Mouse (Mus musculus): ENCODE measurements around the gene A230072I06Rik.

The A230072I06Rik gene

DNA sequence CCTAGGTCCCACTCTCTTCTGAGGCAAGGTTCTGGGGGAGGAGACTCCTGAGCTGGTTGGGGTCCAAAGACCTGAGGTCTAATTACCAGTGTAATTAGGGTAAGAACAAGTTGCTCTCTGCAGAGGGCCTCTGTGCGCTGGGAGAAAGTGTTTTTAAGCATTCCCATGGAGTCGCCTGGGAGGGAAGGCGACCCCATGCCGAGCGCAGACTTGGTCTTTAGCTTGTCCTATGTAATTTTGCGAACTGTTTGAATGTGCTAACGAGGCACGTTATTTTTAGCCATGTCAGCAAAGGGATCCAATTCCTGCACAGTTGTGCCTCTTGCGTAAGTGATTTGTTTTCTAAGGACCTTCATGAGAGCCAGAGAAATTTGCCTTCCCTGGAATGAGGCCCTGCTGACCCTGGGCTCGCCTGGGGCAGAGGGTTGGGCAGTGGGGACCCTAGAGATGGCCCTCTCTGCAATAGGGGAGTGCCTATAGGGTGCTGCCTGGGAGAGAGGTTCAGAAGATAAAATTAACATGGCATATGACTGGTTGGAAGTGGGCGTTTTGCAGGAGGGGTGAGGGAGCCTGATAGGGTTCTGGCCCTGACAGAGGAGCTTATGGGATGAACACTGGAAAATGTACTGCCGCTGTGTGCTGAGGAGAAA, at the start of gene A230072I06Rik:
Gene A230072I06Rik, plus strand, starts transcription at position 157 of the 650 bp plus-strand sequence.
- DNase-seq, result no peak

DNA sequence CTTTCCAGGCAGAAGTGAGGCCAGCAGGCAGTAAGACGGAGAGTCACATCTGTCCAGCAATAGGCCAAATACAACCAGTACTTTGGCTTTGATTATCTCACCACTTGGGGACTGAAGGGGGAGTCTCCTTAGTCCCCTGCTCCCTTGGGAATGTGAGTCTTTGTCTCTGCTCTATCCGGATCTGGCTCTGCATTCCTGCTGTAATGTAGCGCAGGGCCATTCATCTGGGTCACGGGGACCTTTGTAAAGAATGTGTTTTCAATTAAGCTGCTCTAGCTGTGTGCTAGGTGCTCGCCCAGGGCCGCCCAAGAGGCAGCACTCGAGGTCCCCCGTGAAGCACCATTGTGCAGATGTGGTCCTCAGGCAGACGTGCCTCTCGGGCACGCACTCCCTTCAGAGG, 44.6 kb upstream of the A230072I06Rik start:
- DNase-seq, result no peak

DNA sequence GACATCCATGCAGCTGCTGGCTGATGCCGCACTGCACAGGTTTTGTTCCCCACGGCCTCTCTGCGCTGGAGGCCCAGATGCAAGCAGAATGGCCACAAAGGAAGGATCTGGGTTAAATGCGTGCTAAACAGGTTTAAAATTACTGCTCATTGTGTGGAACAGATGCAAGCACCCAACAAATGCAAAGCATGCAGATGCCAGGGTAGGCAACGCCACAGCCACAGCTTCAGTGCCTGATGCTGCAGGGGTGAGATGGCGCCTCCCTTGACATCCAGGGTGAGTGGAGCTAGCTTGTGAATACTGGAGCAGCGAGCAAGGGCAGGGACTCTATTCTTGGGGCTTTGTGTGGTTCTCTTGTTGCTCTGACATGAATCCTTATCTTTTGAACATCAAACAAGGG, 39.8 kb upstream of the A230072I06Rik start:
- no peak for DNase-seq

DNA sequence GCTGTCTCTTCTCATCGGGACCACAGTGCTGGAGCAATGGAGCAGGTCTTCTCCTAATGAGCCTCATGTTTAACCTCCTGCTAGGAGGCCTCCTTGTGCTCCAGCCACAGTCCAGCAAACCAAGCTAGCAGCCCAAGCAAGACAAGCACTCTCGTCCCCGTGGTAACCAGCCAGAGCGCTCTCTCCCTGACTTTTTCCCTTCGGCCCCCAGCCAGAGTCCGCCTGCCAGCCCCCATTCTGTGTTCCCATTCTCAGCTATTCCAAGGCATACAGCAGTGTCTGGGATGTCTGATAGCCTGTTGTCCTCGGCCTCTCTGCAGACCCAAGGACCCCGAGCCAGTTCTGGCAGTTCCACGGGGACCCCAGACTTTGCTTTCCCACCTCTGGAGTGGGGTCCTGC, 38.5 kb upstream of the A230072I06Rik start:
- DNase-seq, result no peak

DNA sequence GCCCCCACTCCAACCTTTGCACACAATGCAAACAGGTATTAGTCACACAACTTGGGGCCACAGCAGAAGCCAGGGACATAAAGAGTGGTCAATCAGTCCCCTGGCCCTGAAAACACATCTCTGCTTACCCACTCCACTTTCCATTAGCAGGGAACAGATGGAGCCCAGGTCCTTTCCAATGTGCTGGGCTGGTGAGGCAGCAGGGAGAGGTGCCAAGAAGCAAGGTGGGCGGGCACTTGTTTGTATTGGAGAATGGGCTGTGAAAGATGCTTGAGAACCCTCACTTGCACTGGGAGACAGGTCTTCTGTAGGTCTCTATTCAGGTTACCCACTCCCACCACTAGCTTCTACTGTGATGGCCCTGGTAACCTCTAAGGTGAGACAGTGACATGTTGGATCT, 34.9 kb upstream of the A230072I06Rik start:
- DNase-seq, result no peak

DNA sequence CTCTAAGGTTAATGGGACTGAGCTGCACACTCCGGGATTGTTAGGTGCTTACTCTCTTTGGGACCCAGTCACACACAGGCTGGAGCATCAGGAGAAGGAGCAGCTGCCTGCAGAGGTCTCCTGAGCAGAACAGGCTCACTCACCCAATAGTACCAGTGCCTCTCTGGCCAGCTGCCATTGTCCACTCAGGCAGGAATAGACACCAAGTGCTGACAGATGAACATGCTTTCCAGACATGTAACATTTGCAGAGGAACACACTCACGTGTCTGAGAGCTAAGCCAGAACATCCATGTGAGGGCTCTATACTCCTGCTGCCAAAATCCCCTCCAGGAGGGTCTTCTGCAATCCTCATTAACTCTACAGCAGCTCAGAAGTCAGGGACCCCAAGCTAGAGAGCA, 18.7 kb upstream of the A230072I06Rik start:
- DNase-seq, result no peak

DNA sequence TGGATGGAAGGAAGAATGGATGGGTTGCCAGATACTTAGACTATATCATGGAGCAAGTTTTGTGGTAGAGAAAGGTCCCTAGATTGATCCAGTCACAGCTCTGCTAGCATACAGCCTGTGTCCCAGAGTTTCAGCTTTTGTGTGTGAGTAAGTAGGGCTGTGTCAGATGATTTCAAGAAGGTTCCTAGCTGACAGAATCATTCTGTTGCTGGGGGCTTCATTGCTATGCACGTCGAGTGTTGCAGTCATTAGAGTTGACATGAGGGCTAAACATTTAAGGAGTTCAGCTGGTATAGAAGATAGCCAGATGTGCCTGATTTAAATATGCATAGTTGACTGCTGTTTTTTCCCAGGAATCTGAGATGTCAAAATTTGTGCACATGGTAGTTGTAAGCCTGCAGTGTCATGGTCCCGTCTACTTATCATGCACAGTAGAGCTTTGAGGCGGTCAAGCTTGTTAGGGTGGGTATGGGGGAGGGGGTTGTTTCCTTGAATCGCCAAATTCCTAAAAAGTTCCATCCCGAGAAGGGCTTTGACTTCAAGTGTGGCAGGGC, 18.1 kb upstream of the A230072I06Rik start:
- DNase-seq, result no peak

DNA sequence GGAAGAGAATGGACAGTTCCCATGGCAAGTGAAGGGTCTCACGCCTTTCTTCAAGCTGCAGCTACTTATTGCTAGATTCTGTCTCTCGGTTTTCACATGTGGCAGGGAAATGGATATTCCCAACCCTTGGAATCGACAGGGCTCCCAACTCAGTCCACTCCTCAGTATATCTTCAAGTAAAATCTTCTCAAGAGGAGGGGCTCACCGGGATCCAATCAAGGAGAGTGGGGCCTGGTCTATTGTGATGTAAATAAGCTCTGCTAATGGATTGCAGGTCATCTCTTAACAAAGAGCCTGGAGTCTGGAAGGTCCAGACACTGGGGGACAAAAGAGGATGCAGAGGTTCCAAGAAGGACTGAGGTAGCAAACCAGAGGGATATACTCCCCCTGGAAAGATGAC, 17.1 kb upstream of the A230072I06Rik start:
- DNase-seq, result no peak

DNA sequence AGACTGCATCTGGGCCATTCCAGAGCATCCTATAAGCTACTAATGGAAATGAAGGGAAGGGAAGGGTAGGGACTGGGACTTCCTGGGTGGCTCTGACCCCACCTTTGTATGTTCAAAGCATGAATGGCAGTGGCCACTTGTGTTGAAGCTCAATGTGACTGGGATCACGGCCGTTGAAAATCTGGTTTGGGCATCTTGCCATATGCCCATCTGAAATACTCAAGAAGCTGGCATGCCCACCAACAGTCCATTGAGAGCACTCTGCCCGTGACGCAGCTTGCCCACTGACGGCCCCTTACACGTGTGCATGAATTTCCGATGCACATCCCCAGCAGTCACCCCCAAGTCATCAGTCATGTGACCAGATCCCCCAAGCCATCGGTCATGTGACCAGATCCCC, 13.6 kb upstream of the A230072I06Rik start:
- DNase-seq, result no peak

DNA sequence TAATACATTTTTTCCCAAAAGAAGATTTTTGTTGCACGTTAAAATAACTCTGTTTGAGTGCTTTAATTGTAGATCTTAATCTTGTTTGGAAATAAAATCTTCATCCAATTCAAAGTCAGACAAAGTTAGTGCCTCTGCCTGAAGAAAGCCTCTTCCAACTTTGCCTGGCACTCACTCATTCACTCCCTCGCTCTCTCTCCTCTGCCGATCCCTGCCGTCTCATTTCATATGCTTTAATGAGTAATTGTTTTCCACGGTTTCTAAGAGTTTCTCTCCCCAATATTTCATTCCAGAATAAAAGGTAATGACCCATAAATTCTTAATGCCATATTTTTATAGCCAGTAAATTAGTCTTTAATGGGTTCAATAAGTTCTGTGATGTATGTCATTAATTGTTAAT, 10.8 kb upstream of the A230072I06Rik start:
- DNase-seq, result no peak

DNA sequence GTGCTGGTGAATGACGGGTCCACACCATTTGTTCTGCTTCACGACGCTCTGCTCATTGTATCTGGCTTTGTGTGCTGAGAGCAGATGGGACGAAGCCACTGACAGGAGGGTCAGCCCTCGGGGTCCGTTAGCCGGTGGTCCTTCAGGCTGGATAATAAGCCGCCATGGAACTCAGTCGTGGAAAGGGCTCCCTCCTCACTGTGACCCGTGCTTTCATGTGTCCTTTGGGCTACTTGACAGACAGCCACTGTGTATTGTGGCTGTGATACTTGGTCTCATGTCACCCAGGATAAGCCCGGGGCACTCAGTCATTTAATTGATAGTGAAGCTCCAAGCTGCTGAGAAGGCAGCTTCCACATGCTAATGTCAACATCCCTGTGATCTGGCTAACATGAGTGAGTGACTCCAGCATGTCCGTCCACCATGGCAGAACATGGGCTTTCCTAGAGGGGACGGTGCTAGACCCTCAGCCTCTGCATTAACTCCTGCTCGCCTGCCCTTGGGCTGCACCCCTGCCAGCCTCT, 10.3 kb upstream of the A230072I06Rik start:
- no peak for DNase-seq

DNA sequence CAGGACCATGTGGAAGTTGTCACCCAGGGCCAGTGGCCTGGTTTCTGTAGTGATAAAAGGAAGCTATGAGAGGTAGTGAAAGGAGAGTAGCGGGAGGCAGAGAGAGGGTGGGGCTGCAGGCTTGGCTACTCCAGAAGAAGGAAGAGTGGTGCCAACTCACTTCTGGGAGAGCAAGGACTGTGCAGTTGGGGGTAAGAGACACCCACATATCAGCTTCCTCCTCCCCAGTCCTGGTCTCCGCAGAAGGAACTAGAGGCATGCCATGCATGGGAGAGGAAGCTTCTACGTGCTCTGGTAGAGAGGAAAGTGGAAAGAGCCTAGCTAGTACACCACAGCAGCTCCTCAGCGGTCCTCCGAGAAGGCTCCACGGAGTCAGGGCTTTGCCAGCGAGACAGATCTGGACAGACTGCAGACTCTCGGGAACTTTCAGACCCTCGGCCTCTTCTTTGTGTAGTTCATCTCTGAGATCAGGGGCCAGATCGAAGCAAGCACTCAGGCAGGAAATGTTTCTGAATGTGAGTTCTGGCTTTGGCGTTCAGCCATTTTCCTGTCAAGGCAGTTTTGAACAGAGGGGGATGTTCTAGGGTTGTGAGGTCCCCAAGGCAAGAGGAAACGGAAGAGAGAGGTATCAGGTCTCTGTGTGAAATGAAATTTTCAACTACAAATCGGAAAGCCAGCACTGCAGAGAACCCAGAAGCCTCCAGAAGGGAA, 1.0 kb downstream of the A230072I06Rik start:
- DNase-seq, result no peak

DNA sequence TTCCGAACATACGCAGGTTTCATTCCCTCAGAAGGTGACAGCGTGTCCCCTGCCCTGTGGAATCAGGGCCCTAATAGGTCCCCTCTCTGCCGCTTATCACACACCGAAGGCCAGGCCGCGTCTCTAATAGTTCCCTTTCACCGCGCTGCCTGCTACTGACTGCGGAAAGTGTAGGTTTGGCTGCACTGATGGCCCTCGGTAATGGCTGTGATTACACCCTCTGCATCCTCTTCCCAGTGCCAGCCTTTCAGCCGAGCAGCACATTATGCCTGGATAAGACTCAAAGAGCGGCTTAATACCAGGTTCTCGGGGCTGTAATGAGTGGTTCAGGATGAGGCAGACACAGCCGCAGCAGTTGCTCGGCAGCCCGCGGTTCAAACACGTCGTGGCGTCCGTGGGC, 3.5 kb downstream of the A230072I06Rik start:
- no peak for DNase-seq

DNA sequence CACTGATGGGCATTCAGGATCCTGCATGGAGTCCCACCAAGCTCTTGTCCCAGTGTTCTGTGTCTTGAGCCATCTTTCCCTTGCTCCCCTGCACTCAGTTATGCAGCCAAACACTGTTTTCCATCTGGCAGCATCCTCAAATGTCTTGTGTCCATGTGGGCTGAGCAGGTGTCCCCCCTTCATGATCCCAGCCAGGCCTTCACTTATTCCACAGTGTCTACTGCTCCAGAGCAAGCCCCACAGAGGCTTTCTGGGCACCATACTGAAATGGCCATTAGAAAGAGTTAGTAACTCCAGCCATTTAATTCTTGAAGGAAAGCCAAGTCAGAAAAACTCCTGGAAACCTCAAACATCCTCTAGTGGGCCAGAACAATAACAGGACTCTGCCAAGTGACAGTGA, 11.9 kb downstream of the A230072I06Rik start:
- no peak for DNase-seq

DNA sequence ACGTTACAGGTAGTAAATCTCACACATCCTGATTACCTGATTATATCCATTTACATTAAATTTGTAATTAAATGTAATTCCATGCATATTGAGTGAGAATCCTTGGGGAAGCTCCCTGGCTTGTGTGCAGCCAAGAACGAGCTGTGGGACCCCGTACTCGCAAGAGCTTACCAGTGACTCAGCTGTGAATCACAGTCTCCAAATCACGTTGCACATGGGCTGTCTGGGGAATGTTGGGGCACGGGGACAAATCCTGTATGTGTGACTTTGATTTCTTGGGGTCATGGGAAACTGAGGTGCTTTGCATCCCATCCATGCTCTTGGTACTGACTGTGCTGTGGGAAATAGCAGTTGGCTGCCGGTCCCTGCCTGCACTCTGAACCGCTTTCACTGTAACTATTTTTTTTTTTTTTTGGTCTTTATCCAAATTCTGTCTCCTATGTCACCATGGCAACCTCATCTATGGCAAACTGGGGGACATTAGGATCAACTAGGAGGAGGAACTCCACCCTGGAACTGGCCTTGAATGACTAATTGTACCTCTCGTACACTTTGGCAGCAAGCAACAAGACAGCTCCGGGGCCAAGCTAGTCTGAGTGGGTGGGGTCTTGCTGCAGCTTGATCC, 19.8 kb downstream of the A230072I06Rik start:
- DNase-seq, result no peak

DNA sequence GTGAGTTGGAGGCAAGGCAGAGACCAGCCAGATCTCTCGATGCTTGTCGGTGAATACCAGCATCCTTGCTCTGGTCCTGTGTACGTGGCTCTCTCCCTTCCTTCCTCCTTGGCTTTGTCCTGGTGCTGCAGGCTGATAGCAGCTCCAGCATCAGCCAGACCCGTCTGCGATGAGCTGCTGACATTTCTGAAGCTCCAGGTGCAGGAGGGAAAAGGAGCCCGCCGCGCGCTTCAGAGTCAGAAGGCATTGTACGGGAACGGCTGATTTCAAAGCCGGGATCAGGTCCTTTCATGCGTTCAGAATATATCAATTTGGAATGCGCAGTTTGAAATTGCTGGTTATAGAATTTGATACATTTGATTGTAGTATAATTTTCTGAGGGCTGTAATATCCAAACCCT, 23.4 kb downstream of the A230072I06Rik start:
- no peak for DNase-seq

DNA sequence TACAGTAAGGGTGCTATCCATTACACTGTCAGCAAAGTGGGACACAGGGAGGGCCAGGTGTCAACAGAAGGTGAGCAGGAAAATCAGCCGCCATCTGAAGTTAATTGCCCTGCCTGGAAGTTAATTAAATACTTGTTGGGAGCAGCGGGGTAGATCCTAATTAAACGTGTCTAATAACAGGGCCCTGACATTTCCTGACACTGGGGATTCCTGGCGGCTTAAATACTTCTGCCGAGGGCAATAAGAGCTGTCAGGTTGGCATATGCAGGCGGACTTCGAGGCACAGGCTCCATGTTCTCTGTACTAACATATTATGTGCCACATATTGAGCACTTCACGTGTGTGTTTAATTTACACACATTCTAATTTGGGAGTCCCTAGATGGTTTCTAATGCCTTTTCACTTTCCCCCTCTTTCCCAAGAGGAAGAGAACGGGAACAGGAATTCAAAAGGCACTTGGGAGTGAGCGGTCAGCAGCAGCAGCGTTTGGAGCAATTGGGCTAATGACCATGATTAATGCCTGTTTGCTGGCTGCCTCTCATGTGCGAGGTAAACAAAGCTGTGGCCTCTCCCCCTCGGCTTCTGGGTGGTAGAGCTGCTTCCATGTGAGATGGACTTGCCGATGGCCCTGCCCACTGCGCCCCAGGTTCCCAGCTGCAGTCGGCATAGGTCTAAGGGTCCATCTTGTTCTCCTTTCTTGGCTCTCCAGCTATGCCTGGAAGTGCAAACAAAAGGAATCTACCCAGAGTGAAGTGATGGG, 34.5 kb downstream of the A230072I06Rik start:
- no peak for DNase-seq

DNA sequence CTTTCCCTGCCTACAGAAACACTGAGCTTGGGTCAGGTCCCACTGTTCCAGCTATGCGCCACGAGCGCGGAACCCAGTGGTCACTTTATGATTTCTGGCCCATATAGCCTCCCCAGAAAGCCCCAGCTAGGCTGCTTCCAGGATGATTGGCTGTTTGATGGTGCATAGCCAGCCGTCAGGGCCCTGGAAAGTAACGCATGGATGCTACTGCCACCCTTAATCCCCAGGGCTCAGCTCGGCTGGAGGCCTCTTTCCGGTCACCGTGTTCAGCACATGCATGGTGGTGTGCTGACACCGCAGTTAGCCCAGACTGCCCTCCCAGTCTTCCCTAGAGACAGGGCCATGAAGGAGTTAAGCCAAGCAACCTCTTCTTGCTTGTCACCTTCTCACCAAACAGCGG, 35.6 kb downstream of the A230072I06Rik start:
- DNase-seq, result no peak

DNA sequence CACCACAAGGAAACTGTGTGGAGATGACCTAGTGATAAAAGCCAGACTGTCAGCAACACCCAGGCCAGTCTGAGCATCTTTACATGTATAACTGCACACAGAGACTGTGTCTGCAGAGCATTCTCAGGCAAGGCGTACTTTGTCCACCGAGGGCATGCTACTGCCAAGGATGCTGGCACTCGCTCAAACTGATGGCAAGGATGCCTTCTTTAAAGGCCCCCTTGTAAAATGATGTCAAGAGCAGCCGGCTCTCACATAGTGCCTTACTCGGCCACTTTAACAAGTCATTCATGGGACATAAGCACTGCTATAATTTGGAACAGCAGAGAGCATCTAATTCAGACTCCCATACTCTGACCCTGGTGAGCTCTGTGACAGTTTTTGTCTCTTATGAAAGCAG, 36.6 kb downstream of the A230072I06Rik start:
- DNase-seq, result no peak

DNA sequence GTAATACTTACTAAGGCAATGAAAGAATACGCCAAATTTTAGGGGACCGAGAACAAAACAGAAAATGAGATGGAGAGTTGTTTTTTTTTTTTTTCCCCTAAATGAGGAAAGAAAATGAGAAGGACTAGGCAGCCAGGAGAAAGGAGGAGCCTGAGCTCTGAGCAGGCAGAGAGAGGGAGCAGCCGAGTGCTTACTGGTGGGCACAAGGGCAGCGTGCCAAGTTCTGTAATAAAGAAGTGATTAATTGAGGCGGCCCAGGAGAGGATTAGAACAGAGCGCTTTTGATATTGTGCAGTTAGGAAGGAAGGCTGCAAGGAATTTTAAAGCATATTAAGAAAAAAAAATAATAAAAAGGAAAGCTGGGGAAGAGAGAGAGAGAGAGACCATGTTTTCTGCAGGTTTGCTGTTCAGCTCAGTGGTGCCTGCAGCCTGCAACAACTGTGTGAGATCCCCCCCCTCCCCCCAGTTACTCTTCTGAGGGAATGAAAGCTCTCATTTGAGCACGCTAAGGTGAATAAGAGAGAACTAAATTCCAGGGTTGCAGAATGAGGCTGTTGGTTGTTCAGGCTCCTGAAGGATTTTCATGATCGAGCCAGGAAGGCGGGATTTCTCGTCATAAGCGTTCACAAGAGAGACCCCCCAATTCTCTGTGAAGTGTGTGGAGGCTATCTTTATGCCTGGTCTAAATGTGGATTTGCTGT, 41.3 kb downstream of the A230072I06Rik start:
- no peak for DNase-seq

DNA sequence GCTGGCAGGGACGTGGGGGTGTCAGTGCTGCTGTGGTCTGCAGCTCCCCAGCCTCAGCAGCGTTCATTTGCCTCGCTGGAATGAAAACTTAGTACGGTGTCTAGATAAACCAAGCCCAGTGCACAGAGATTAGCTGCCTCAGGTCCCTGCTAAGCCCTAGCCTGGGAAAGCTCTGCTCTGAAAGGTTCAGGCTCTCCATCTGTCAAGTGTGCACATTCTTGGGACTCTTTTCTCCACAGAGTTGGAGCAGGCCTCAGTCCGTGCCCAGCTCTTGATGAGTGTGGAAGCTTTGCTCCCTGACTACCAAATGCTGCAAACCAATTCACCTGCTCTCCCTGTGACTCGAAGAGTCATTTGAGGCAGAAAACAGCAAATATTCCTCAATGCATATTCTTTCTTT, 43.5 kb downstream of the A230072I06Rik start:
- no peak for DNase-seq

DNA sequence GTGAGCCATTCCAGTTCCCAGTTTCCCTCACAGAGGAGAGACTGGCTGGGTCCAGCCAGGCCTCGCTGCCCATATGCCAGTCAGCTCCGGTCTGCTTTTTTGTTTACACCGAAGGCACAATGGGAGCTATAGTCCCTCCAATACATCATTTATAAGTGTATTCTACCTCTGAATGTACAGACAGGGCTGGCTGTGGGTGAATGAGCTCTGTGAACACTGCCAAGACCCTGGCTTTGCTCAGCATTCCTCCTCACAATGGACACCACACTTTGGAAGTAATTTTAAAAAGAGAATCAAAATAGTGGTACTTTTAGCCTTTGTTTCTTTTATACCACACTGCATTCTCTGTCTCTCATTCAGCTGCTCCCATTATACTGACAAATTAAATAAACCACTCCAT, 44.6 kb downstream of the A230072I06Rik start:
- no peak for DNase-seq
